Mouse (Mus musculus) adrenal gland, postnatal 25 days (tissue): ENCODE measurements around the gene Rabgef1. TPM values are rescaled to one million over a fixed set of nuclear protein-coding genes. Genes with fewer than 3 reads are reported as not detected.
"Not testable (repeated sequence)": the region's sequence is repeated elsewhere in the genome, so short reads cannot be mapped to it uniquely, and the experiment has no call there.

ENCODE experiments used
- DNase-seq: peaks from one replicate; pipeline ENCODE4 v3.0.0; 2021; ENCODE audit warnings: mixed read lengths
- total RNA-seq: library from RNA; stranded (reverse); gene quantifications from 2 replicates; pipeline ENCODE4 v1.2.3, GENCODE M21; 2021

Gene Rabgef1
- total RNA-seq, 1 experiment from 2014 or later = 47.9 TPM

GRCm38 (mm10) chr5:130216781-130217180, 45.2 kb downstream of the Rabgef1 start, which contains the start of gene Tmem248:
TSS of gene Tmem248 (plus strand) at chr5:130217081.
- no peak for DNase-seq

- no peak for DNase-seq
Observed at GRCm38 (mm10) chr5:130217406-130217805, 45.8 kb downstream of the Rabgef1 start.

GRCm38 (mm10) chr5:130218336-130218735, 46.7 kb downstream of the Rabgef1 start:
- no peak for DNase-seq

- no peak for DNase-seq
Observed at GRCm38 (mm10) chr5:130221316-130221715, 49.7 kb downstream of the Rabgef1 start.

- no peak for DNase-seq
Observed at GRCm38 (mm10) chr5:130221760-130222145, 50.2 kb downstream of the Rabgef1 start.

GRCm38 (mm10) chr5:130222146-130223004, 50.8 kb downstream of the Rabgef1 start:
- peak; percentile 96 for DNase-seq

- DNase-seq = no peak
Observed at GRCm38 (mm10) chr5:130226790-130227189, 55.2 kb downstream of the Rabgef1 start.

GRCm38 (mm10) chr5:130228120-130228519, 56.5 kb downstream of the Rabgef1 start:
- no peak for DNase-seq

GRCm38 (mm10) chr5:130236302-130236701, 64.7 kb downstream of the Rabgef1 start:
- no peak for DNase-seq

GRCm38 (mm10) chr5:130239236-130239635, 67.6 kb downstream of the Rabgef1 start:
- no peak for DNase-seq

GRCm38 (mm10) chr5:130239856-130240255, 68.3 kb downstream of the Rabgef1 start:
- no peak for DNase-seq

- DNase-seq = no peak
Observed at GRCm38 (mm10) chr5:130241426-130241825, 69.8 kb downstream of the Rabgef1 start.

GRCm38 (mm10) chr5:130247823-130248222, 76.2 kb downstream of the Rabgef1 start:
- no peak for DNase-seq

GRCm38 (mm10) chr5:130254164-130255016, 82.8 kb downstream of the Rabgef1 start:
- no peak for DNase-seq

GRCm38 (mm10) chr5:130255017-130255720, 83.6 kb downstream of the Rabgef1 start, which contains the start of the genes Sbds and Tyw1:
TSS of gene Sbds (minus strand) at chr5:130255530.
TSS of gene Tyw1 (plus strand) at chr5:130255619.
- DNase-seq = peak; percentile 97

GRCm38 (mm10) chr5:130255799-130256525, 84.4 kb downstream of the Rabgef1 start:
- DNase-seq = not testable (repeated sequence)

- peak; percentile 88 for DNase-seq
Observed at GRCm38 (mm10) chr5:130256678-130257271, 85.2 kb downstream of the Rabgef1 start.

- no peak for DNase-seq
Observed at GRCm38 (mm10) chr5:130257303-130257702, 85.7 kb downstream of the Rabgef1 start.

- no peak for DNase-seq
Observed at GRCm38 (mm10) chr5:130263454-130263853, 91.9 kb downstream of the Rabgef1 start.
